Mouse (Mus musculus) ovary, postnatal 10 days (tissue): ENCODE results near the gene Gse1.

ENCODE experiments used
- DNase-seq: peaks from one replicate; pipeline ENCODE4 v3.0.0; 2022; ENCODE audit warnings: low spot score

The Gse1 gene

DNA sequence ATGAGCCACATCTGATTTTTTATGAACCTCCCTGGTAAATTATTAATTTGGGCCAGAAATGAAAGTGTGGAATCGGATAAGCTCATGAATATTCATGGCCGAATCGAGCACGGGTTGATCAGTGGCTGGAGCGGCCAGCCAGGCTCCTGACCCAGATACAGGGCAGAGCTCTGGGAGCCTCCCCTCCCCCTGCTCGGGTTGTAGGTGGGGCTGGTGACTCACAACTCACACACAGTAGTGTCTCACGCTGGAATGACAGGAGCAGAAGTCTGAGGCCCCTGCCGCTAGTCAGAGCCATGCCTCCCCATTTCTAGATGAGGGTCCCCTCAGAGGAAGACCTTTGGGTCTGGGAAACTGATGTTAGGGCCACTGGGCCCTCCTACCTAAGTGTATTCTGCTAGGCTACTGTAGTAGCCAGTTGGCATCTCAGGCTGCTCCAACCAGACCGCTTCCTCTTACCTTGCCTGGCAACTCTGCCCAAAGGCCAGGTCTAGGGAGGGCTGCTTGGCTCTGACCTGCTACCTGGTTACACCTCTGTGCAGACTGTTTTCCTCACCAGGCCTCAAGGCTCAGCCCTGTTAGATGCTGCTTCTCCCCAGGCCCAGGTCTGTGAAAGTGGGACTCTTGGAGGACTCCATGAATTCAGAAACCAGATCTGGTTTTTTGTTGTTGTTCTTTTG, 270.8 kb downstream of the Gse1 start:
- DNase-seq, result no peak

DNA sequence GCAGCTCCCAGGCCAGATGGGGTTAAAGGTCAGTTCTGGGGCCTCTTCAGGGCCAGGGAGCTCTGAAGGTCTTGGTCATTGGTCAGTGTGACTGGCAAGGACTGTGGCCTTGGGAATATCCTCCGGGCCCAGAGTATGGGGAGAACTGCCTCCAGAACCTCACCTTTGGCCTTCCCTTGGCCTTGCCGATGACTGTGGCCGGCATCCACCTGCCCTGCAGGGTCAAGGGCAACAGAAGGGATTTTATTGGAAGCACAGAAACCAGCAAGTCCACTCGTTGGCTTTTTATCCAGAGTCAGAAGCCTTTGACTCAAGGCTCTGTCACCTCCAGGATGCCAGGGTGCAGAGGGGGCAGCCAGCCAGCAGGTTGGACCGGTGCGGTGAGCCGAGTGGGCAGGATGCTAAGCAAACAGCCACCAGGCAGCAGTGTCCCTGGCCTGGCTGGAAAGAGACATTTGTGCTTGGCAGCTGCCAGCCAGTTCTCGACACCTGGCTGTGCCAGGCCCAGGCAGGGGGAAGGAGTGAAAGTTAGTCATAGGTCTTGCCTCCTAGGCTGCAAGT, 272.5 kb downstream of the Gse1 start:
- no peak for DNase-seq

DNA sequence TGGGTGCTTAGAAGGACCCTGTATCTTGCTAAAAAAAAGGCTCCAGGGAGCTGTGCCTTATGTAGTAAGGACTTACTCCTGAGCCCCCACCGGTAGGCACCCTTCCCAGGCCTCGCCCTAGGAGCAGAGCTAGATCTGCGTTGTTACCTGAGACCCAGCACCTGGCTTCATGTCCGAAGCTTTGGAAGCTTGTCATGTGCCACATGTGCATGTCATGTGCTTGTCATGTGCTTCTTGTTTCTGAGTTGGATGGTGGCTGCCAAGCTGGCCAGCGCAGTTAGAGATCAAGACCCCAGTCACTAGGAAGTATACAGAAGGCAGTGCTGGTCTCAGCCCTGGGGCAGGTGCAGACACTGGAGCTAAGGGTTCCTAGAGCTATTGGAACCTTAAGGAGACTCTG, 273.2 kb downstream of the Gse1 start:
- no peak for DNase-seq

DNA sequence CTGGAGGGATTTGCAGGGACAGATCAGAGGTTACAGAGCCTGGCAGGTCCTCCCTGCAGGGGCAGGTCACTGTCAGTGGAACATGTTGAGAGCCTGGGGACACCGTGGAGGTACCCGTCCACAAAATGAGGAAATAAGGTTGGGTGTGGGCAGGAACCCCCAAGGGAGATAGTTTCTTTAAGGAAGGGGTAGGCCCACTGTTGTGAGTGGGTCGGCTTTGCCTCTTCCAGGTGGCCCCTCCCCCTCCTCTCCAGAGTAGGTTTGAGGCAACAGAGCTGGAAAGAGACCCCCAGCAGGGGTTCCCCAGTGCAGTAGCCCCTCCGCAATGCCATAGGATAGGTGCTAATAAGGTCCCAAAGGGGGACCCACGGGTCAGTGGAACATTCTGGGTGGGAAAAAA, 274.2 kb downstream of the Gse1 start:
- no peak for DNase-seq

DNA sequence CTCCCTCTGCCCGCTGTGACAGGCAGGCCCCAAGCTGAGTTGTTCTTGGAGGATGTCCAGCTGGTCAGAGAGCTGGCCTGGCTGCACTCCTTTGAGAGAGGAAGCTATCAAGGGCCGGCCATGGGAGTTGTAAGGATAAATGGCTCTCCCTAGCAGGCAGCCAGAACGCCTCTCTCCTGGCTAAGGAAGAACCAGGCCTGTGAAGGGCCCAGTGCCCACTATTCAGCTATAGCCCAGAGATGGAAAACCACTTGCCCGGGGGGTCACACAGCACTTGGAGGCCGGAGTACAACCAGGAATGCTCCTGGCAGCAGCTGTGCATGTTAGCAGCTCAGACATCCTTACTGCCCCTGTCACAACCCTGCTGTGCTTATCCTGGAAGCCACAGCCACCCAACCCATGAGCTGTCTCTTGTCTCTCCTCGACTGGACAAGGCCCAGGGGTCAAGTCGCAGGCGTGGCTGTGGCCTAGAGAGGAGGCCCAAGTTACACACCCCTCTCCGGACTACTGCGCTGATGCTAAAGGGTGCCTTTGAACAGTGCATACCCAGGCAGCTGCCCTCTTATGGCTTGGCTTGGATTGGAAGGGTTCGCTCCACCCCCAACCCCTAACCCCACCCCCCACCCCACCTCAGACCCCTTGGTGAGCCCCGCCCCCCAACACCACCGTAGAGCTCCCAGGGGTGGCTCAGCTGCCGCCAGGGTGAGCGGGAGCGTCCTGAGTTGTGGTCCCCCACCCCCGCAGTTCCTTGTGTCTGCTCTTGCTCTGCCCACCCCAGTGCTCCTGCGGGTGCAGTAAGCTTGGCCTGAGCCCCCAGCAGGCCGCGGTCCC, 276.2 kb downstream of the Gse1 start:
- no peak for DNase-seq

DNA sequence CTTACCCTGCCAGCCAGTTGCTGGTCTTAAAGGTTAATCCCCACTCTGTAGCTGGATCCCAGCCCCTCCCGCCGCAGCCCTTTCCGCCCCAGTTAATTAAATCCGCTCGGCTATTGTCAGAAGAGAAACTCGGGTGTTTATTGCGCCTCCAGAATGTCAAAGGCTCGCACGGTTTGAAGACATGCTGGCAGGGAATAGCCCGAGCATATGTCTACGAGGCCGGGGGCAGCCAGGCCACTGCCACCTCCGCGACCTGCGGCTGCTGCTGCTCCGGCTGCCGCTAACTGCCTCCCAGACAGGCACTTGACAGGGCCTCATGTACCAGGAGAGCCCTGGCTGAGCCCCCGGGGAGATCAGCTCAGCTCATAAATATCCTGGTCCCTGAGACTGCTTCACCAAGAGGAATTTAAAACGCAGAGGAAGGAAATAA, 276.8 kb downstream of the Gse1 start:
- DNase-seq, result no peak

DNA sequence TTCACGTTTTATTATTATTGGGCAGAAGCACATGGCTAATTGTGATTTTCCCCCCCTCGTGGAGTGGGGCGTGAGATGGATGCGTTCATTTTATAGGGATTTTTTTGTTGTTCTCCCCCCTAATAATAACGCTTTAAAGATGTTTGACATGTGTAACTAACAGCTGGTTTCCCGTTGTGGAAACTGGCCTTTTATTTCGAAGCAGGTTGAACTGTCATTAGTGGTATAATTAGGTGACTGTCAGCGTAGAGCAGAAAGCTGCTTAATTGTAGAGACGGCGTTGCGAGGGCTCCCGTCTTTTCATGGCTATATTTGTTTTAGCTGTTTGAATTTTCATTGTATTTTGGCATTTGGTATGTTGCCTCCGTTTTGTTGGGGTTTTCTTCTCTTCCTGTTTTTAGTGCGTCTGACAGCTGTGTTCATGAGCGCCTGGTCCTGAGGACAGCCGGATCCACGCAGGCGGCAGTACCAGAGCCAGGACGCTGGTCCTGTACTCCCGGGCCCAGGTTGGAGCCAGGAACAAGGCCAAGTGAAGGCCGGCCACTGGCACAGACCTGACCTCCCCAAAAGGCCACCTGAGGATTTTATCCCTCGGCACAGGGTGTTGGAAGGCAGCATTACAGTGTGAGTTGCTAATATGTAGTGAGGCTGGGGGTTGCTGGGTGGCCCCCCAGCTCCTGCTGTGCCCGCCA, 277.5 kb downstream of the Gse1 start:
- no peak for DNase-seq

DNA sequence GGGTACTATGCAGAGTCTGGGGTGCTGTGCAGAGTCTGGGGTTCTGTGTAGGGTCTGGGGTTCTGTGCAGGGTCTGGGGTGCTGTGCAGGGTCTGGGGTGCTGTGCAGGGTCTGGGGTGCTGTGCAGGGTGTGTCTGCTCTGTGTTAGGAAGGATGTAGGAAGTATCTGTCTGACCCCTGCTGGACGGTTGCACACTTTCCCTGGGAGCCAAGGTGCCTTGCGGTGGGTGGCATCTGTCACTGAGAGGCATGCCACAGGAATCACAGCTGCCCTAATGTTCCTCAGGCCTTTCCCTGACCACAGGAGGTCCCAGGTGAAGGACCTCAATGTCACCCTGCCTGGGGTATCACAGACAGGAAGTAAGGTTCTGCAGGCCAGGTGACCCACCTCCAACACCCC, 278.3 kb downstream of the Gse1 start:
- DNase-seq, result no peak

DNA sequence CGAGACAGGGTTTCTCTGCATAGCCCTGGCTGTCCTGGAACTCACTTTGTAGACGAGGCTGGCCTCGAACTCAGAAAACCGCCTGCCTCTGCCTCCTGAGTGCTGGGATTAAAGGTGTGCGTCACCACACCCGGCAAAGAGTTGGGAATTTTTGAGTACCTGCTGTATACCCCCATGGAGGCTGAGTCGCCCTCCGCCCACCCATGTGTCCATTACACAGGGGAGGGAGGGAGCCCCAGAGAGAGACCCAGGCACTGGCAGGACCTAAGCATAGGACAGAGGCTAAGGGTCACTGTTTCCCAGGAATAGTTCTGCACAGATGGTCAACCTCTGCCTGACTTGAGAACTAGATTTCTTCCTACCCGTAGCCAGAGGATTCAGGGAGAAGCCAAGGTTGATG, 279.0 kb downstream of the Gse1 start:
- no peak for DNase-seq

DNA sequence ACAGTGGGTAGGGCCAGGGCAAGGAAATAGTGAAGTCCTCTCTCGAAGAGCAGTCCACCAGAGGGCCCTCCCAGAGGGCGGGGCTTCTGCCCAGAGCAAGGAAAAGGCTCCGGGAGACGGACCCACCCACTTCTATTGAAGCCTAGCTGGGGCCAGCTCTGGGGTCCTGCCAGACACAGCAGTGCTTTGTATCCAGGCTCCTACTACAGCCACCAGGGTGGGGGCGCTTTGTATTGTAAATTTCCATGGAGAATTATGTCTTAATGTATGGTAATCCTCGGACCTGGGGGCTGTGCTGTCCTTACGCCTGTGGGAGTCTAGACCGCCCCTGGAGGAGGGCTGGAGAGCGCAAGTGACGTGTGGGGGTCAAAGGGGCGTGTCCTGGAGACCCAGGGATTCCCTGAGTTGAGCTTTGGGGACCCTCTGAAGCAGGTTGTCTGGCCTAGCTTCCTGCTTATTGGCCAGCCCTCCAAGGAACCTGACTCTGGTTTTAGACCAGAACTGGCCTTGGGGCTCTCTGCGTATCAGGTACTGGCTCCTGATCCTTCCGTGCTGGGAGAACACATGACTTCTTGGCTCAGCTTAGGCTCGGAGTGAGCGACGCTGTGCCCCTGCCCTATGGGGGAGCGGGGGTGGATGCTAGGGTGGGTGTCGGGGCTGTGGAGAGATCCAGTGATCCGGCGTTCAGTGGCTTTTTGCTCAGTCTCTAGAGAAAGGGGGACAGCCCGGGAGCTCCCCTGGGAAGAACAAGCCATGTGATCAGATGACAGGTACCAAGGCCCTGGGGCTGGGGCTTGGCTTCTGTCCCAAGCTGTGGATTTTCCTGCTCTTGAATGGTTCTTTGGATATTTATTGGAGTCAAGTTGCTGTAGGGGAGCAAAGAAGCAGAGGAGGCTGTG, 281.1 kb downstream of the Gse1 start:
- DNase-seq, result no peak

DNA sequence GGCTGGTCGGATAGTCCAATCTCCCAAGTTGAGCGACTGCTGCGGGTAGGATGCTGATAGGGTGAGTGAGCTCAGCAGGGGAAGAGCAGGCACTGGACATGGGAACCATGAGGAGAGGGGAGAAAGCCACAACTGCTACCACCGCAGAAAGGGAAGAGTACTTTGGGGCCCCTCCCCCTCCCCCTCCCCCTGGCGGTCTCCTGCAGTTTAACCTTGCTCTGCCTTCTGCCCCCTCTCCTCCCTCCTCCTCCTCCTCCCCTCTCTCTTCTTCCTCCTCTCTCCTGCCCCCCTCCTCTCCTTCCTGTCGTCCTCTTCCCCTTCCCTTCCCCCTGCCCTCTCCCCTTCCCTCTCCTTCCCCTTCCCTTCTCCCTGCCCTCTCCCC, 281.8 kb downstream of the Gse1 start:
- no peak for DNase-seq

DNA sequence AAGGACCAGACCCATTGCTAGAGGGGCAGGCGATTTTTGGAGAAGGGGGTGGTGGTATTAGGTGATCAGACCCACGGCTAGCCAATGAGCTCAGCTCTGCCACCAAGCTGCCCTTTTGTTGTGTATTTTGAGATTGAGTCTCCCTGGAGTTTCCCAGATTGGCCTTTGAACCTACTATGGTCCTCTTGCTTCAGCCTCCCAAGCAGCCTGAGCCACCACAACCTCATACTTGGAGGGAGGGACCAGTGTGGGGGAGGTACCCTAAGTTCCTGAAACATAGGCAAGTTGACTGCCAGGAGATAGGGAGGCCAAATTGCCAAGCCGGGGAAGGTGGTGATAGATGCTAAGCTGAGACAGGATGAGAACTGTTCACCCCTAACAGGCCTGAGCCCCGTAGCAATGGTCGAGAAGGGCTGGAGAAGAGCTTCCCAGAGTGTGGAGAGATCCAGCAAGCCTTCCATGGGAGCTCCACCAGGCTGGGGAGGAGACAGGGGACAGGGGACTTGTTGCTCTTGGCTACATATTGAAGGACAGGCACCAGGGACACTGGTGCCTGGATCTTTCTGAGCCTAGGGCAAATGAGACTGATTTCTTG, 282.7 kb downstream of the Gse1 start:
- DNase-seq, result no peak

DNA sequence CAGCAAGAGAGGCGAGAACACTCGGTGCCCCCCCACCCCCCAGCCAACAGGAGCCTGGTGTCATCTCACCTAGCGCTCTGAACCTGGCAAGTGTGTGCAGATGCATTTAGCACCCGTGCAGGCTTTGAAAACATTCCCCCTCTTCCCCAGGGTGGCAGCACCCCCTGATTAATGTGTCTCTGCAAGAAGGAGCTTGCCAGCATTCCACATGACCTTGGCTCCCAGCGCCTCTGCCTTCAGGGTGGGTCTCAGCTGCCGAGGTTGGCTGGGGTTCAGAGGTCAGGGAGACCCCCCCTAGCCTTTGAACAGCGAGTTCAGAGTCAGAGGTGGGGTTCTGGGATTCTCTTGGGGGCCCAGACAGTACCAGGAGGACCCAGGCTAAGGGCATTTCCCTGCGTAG, 283.5 kb downstream of the Gse1 start:
- no peak for DNase-seq

DNA sequence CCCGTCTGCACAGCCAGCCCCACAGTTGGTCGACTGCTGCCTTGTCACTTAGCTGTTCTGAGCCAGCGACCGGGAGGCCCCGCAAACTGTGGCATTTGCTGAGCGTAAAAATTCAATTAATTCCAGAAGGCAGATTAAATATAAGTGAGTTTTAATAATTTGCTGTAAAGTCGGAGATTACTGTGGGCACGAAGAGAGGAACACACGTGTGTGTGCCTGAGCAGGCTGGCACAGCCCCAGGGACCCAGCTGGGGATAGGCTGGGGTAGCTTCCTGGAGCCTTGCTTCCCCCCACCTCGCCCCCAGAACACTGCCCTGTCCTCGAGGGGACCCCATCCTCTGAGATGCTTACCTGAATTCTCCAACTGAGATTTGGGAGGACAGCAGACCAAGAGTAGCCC, 284.1 kb downstream of the Gse1 start:
- DNase-seq, result no peak

DNA sequence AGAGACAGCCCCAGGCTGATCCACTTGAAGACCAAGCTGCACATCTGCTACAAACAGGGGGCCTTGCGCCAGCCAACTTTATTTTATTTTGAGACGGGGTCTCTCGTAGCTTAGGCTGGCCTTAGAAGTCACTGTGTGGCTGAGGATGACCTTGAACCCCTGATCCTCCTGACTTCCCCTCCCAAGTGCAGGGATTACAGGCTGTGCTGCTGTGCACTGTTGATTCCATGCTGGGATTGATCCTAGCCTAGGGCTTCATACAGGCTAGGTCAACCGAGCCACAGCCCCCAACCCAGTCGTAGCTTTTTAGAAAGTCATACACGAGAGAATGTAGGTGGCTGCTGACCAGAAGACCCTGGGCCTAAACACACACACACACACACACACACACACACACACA, 284.9 kb downstream of the Gse1 start:
- DNase-seq, result no peak

DNA sequence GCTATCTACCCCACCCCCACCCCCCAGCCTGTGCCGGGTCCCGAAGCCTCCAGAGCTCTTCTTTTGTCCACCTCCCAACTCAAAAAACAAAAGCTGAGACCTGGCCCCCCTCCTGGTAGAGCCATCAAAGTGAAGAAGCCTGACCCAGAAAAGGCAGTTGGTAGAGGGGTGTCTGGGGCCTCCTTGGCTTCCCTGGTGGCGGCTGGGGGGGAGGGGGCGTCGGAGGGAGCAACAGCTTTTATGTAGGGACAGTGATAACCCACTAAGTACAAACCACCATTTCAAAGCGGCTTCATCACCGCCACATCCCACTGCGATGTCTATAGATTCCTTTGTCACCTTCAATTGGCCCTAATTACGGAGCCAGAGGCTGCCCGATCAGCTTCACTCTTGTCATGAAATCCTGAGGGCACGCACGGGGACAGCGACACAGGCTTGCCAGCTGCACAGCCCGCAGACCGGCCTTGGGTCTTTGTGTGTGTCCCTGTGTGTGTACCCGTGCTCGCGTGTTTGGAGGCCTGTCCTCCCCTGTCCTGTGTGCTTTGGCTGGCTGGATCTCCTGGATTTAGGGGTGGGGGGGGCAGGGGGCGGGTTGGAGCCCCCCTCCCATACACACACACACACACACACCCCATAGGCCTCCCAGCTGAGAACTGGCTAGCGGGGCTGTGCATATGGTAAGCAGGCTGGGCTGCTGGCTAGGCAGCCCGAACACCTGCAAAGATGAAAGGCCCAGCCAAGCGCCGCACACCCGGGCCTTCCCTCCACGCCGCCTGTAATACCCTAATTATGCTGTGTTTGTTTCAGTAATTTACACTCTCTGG, 285.6 kb downstream of the Gse1 start:
- DNase-seq, result no peak

DNA sequence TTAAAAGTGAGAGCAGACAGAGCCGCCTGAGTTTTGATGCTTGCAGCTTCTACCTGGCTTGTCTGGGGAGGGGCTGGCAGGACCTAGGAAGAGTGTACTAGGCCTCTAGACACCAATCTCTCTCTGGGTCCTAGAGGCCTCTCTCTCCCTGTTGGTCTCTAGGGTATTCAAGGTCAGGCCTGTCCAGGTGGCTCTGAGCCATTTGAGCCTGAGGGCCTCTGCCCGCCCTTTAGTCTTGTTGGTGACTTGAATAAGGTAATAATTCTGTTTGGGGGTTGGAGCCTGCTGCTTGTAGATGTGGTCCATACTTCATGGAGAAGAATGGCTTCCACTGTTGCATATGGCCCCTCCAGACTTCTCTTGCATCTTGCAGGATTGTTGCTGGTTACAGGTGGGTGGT, 287.0 kb downstream of the Gse1 start:
- no peak for DNase-seq

DNA sequence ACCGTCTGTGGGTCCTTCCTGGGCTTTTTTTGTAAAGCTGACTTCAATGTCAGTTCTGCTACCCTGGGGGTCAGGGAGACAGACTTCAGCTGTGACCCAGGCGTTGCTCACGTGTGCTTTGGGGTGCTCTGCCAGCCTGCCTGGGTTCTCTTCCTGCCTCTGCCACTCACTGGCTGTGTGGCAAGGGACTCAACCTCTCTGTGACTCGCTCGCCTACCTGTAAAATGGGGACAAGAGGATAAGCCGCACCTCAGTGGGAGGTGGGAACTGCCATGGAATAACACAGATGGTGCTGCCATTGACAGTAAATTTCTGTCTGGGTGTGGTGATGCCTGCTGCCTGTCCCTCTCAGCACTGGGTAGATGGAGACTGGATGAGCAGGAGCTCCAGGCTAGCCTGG, 287.4 kb downstream of the Gse1 start:
- no peak for DNase-seq

DNA sequence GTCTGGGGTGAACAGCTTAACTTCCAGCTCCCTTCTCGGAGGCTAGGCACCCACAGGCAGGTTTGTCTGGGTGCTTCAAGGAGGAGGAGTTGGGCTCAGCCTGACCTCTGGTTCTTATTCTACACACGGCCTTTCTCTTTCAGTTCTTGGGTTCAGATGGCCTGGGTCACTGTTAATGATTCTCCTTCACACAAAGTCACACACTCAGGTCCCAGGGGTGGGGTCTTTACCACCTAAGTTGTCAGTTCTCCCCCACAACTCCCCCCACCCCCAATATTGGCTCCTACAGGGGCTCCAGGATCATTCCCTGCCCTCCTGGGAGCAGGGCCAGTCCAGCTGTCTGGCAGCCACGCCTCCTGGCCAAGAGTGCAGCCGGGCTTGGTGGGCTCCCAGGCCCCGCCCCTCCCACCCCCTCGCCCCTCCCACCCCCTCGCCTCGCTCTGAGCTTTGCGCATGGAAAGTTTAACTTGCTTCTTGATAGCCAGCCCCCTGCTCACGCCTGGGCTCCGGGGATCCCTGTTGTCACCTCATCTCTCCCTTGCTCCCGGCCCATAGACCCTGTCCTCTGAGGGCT, 288.0 kb downstream of the Gse1 start:
- no peak for DNase-seq
